Mouse (Mus musculus) embryo, embryonic 9.5 days (tissue): ENCODE measurements around the gene Rilp.
"Not testable (repeated sequence)": the region's sequence is repeated elsewhere in the genome, so short reads cannot be mapped to it uniquely, and the experiment has no call there.

Experiments
- DNase-seq: peaks from one replicate; pipeline ENCODE4 v3.0.0-alpha.2; 2017; ENCODE audit errors: extremely low spot score

Gene Rilp

DNA sequence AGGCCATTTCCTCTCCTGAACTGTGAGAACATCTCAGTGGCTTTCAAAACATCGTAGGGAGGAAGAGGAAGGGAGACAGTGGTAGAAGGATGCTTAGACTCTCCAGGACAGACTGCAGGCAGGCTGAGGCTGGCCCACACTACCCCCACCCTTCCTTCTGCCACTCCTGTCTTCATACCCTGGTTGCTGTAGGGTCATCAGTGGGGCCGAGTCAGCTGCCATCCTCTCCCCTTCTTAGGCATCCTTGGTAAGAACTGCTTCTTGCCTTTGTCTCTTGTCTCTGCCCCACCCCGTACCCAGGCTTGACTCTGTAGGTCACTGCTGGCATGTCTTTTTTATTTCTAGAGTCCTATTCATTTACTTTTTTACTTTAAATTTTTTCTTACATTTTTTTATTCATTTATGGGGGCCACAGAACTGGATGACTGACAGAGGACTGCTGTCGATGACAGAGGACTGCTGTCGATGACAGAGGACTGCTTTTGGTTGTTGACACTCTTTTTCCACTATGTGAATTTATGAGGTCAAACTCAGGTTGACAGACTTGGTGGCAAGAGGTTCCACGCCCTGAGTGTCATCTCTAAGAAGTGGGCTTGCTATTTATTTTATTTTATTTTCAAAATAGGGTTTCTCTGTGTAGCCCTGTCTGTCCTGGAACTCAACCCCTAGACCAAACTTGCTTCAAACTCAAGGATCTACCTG is 23.6 kb downstream of the Rilp start:
- no peak for DNase-seq

DNA sequence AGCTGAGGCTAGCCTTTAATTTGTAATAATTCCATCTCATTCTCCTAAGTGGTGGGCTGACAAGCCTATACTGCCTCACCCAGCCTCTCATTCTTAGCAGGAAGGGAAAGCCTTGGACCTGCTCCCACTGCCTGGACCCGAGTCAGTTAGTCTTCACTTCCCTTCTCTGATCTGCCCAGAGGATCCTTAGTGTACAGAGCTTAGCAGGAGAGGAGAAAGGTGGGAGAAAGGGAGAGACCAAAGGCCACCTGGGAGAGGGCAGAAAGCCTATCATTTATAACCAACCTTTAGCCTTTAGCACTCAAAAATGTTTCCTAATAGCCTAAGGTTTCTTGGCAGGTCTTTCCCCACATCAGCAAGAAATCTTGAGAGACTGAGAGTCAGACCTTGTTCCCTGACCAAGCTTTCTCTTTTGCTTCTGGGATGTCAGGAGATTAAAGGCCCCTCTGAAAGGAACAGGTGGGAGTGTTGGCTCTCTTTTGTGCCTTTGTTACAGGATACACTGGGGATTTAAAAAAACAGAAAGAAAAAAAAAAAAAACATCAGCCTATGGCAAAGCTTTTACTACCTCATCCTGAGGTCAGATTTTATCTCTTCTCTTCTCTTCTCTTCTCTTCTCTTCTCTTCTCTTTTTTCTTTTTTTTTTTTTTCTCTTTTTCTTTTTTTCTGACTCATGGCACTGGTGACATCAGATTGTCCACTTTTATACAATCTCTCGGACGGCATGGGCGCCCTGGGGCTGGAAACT is 24.6 kb downstream of the Rilp start:
- no peak for DNase-seq

DNA sequence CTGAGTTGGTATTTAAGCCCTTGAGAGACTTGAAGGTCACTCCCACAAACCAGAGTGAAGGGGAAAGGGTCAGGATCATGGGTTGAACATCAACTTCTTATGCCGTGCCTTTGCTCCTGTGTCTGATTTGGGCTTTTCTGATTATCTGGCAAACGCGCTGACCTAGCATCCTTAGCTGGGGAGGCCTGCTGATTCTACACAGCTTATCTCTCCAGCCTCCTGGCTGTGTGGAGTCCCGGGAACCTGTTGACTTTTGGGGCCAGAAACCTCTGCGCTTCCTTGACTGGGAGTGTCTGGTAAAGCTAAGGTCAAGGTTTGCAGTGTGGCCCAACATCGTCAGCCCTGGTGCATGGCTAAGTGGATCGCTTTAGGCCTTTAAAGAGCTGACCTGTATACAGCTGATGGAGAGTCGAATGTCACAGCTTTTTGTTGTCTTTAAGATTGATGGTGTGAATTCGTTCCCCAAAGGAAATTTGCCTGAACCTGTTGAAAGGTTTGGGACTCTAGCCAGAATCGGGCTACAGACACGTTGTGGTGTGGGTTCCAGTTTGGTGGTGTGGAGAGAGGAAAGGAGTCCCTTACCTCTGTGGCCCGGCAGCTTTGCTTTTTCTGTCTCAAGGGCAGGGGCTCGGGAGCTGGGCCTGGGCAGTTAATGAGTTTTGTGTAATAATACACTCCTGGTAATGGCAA is 25.4 kb downstream of the Rilp start:
- DNase-seq = no peak

DNA sequence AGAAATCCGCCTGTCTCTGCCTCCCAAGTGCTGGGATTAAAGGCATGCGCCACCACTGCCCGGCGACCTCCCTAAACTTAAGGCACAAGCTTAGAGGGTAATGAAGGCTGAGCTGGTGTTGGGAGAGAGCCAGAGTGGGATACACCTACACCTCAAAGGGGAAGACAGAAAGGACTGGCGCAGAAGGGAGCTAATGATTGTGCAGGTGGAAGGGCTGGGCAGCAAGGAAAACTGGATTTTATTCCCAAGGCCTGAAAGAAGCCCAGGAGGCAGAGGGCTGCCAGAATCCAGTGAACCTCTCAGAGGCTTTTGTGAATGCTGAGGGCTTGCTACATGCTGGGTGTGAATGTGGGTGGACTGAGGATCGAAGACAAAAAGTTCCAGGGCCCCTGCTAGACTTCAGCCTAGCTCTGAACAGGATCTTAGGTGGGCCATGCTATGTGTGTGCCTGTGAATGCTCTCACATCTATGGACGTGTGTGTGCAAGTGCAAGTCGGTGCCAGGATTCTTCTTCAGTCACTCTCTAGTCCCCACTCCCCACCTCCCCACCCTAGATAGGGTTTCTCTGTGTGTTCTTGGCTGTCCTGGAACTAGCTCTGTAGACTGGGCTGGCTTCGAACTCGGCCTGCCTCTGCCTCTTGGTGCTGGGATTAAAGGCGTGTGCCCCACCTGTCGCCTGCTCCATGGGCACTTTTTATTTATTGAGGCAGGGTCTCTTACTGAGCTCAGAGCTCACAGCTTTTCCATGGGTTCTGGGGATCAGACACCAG is 26.5 kb downstream of the Rilp start:
- DNase-seq = no peak

DNA sequence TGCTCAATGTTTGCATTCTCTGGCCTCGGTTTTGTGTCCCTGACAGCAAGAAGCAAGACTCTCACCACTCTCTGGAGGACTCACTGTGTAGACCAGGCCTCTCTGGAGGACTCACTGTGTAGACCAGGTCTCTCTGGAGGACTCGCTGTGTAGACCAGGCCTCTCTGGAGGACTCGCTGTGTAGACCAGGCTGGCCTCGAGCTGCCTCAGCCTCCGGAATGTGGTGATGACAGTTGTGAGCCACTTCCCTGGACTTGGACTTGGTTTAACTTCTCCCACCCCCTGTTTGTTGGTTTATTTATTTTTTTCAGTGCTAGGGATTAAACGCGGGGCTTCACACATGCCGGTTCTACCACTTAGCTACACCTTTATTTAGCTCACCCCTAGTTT is 27.1 kb downstream of the Rilp start:
- no peak for DNase-seq

DNA sequence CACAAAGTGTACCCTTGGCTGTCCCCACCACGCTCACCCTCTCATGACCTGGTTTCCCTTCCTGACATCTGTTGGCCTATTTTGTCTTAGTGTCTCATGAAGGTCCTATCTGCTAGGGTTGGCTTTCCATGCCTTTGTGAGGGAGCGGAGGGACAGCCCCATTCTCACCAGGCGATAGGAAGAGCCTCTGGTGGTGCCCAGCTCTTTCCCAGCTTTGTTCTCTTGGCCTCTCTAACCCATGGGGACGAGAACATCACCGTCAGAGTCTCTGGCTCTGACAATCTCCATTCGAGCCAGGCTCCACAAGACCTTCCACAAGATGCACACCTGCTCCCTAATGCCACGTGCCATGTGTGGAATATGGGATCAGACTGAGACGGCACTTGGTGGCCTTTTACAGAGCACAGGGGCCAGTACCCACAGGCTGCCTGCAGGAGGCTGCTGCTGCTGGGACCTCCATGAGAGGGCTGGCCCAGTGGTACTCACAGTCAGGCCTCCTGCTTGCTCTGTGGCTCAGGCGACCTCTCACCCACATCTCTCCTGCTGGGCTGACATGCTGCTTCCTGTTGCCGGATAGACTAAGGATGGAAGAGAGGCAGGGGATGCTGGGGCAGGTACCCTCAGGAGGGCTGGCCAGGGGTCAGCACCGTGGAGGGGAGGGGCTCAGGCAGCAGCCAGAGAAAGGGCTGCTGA is 27.7 kb downstream of the Rilp start:
- DNase-seq = no peak

DNA sequence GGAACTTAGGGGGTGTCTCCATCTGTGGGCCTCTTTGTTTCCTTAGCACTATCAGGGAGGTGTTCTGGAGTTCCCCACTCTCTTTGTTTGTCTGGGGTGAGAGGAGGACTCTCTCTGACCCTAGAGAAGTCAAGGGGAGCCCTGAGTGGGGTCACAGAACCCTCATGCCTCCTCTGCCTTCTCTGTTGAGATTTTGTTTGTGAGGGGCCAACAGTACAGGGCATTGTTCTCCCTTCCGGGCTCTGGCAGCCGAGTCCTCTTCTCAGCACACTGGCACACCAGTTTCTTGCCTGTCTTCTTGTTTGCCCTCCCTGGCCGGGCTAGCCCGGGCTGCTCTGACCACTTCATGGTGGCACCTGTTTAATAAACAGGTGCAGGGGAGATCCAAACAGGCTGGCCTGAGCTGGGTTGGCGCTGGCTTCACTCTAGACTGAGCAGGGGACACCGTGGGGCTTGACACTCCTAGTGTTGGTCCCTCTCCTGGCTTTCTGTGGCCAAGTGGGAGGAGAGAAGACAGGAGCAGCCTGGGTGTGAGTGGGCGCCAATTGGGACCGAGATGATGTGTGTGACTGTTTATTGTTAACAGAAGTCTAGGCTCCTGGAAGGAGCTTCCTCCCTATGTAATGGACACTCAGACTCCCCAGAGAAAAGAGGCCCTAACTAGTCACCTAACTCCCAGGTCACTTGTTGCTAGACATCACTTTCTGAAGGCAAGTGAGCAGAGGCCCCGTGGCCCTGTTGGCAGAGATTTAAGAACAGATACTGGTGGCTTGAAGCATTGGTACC is 28.5 kb downstream of the Rilp start:
- no peak for DNase-seq

DNA sequence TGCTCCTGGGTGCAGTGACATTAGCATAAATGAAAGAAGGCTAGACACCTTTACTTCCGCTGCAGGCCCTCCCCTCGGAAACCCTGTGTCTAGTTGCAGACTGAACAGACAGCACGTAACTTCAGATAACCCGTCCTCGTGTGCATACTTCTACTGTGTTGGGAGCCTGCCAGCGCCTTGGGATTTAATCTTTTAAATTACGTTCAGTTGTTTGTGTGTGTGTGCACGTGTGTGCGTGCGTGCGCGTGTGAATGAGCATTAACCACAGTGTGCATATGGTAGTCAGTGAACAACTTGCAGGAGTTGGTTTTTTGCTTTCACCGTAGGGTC is 29.0 kb downstream of the Rilp start:
- no peak for DNase-seq

DNA sequence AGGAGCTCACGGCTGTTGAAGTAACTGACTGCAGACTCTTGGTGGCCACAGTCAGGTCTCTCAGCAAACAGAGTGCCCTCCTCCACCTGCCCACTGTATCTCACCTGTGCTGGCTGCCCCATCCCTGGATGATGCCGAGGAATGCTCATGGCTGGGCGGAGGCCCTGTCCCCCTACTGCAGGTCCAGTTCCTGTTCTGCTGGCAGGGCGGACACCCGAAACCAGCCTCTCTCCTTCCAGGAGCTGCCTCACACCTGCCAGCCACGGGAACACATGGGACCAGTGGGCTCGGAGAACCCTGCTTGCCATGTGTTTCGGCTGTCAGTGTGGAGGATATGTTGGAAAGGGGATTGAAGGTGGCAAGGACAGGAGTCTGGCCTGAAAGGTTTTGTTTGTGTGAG is 30.3 kb downstream of the Rilp start:
- no peak for DNase-seq

DNA sequence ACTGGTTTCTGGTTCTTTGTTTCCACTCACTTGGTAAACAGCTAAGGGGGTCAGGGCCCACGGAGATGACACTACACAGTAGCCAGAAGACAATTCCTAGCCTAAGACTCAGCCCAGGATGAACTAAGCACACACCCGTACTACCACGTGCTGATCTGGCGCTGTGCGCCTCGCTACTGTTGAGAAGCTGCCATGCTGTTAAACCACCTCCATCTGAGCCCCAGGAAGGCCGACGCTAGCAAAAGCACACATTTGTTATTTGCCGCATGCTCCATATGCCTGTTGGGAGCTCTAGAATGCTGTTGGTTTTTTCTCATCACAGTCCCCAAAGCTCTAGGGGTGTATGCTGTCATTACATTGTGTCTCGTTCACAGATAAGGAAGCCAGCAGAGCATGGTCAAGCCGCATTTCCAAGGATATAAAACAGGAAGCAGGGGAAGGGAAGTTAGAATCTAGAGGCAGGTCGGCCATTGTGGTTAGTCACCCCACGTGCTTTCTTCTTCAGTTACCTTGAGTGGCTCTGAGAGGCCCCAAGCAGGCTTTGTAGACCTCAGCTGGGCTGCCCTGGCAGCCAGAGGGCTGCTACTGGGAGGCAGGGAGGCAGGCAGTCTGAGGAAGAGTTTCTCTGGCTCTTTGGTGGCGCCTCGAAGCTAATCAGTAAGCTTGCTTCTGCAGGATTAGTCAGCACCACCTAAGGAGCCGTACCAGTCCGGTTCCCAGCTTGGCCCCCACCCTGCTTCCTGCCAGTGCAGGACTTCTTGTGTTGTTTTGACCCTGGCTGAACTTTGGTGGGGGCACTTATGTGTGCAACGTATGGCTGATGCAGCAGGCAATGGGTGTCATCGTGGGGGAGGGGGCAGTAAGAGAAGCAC is 31.1 kb downstream of the Rilp start:
- no peak for DNase-seq

DNA sequence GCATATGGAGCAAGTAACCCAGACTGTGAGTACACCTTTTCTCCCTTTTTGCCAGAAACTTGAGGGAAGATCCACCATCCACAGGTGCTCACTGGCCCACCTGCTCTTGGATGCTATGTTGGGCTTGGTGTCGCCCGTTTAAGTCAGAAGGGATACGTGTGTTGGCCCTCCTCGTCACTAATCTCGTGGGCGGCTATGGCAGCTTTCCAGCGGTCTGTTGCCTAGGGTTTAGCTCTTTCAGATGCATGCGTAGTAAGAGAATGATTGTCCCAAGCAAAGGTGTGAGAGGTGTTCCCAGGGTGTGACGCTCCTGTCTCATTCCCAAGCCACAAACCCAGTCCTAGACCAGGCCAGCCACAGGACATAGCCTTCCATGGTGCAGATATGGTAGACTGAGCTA is 34.8 kb downstream of the Rilp start:
- DNase-seq = no peak

DNA sequence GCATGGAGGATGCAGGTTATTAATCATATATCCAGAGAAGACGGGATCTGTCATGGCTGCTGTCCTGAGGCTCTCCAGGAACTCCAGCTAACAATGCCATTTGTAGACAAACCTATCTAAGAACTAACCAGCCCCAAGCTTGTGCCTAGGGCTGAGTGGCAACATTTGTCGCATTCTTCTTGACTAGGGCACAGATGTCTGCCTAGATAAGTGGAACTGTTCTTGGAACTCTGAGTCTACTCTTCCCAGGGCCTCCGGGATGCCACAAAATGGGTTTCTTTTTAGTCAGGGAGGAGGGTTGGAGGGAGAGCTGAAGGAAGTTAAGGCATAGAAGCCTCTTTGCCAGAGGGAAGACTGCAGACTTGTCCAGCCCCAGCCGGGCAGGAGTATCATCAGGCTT is 36.2 kb downstream of the Rilp start:
- no peak for DNase-seq

DNA sequence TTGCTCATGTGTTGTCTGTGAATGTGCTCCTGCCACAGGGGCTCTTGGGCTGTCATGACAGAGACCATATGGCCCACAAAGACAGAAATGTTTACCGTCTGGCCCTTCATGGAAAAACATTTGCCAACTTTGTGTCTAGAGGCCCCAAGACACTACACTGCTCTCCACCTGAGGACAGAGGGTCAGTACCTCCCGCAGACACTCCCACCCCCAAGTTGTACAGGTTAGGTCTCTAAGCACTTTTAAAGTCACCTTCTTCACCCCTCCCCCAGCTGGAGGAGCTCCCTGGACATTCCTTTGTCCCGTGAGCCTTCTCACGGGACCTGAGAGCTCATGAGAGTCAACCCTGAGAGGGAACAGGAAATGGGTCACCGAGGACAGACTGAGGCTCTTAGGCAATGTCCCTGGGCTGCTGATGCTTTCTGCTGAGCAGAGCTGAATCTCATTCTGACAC is 39.8 kb downstream of the Rilp start:
- no peak for DNase-seq

DNA sequence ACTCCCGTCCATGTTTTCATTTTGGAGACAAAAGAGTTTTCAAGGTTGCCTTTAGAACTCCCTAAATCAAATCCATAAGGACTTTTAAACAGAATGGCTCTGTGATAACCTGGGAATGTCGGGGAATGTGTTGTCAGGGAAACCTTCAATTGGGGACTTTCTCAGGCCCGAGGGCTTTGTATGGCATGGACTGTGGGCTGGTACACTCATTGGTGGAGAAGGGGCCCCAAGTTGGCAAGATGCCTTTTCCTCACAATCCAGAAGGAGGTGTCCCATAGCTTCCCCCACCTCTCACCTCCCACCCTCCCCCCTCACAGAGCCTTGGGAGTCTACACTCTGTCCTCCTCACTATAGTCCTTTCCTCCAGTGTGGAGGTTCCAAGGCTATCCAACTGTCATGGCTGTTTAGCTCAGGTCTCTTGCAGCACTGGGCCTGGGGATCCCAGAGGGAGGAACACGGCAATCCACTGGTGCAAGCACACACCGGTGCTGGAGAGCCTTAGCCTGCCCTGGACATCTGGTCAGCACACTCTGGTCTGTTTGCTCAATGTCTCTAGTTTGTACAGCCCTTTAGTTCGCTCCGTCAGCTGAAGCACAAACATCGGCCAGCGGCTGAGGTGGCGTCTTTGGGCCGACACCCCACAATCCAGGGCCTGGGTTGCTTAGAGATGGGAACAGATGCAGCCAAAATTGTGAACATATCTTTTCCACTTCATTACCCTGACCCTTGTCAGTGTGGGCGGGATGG is 40.5 kb downstream of the Rilp start:
- no peak for DNase-seq

DNA sequence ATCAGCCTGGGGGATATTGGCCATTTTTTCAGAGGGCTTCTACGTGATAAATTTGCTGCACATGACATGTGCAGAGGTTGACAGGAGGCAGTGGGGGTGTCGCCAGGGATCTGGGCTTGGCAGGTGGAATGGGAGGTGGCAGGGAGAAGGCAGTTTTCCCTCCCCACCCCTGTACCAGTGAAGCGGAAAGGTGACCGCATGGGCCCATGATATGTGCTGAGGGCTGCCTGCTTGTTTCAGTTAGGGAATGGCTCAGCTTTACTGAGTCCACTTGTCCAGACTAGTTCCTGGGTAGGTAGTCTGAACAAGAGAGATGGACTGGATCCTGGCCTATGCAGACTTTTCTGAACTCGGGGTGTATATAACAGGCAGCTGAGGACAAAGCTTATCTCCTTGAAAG is 41.4 kb downstream of the Rilp start:
- DNase-seq = no peak

DNA sequence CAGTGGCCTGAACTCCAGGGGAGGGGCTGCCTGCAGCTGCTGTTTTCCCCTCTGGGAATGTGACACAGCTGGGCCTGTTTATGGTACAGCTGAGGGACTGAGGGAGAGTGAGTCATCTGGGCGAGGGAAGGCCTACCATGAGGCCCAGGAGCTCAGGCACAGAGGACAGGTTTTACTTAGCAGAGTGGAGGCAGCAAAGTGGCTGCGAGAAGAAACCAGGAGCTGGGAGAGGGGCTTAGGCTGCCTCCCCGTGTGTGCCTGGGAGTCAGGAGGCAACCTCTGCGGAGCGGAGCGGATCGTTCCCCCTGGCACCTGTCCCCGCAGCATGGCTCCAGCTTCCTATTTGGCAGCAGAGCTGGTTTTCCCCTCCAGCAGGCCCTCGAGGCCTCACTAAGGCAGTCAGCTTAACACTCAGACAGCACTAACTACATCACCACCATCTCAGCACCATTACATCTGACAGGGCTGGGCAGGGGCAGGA is 42.1 kb downstream of the Rilp start:
- DNase-seq = no peak

DNA sequence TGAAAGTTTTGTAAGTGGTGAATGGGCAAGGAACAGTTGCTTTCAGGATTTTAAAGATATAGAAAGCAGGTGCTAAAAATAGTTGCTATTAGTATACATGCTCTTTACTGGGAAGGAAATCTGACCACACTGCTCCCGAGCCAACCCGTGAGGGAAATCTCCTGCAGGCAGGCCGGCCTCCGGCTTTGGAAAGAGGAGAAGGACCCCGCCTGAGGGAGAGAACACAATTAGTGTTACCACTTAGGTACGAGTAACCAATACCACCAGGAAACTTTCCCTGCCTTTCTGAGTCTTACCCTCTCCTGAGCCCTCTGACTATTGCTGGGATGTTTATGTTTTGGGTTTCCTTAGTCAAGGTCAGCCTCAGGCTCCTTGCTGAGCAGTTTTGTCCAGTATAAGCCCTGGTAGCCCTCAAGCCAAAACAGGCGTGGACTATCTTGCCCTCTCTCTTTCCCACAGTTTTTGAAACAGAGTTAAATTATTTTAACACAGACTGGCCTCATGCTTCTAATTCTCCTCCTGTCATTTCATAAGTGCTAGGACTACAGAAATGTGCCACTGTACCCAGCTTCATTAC is 43.1 kb downstream of the Rilp start:
- DNase-seq = no peak

DNA sequence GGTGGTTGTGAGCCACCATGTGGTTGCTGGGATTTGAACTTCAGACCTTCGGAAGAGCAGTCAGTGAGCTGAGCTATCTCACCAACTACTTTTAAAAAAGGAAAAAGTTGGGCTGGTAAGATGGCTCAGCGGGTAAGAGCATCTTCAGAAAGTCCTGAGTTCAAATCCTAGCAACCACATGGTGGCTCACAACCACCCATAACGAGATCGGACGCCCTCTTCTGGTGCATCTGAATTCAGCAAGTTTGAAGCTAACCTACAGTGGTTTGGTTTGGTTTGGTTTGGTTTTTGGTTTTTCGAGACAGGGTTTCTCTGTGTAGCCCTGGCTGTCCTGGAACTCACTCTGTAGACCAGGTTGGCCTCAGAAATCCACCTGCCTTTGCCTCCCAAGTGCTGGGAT is 46.1 kb downstream of the Rilp start:
- DNase-seq = not testable (repeated sequence)

DNA sequence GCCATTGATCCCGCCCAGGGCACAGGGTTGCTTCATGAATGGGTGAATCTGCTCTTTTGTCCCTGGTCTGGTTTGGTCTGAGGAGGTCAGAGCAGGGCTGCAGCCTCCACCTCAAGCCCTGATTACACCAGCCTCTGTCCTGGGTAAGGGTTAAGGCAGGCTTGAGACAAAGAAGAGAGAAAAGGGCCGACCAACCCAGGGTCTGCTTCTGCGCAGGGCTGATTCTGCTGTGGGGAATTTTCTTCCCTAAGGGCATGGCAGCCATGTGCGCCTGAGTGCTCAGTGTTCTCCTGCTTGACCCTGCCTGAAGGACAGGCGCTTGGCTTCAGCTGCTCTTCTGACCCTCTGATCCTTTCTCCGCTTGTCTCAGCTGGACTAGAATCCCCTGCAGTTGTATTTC is 47.2 kb downstream of the Rilp start:
- no peak for DNase-seq
